Mouse (Mus musculus): Measurements from ENCODE around the gene Cacna2d4. TPM values are rescaled to one million over a fixed set of nuclear protein-coding genes. Genes with fewer than 3 reads are reported as not detected.
A peak's percentile ranks its signal among the peaks of the same experiment; 100 is the strongest.

Cacna2d4 gene
- polyA plus RNA-seq, 1 experiment from 2014 or later: 0.28 TPM

DNA sequence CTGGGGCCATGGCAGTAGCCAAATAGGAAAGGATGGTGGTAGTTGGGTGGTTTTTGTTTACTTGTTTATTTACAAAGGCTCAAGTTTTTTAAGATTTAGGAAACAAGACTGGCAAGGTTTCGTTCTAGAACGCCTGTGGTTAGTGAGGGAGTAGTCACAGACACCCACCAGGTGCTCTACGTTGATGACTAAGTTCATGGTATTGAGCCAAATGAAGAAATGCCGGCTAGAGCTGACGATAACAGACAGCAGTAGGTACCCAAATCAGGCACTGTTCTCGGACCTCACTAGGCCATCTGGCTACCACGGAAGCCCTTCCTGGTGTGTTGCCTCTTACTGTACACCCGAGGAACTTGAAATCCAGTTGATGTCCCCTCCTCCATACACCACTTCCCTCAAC, 9.3 kb upstream of the Cacna2d4 start:
- Histone ChIP-seq H3K4me1 (ENCODE audit: control insufficient read depth, insufficient read depth, low read length) (no peaks in the 10 kb centered on the region), H3K4me3 (ENCODE audit: low read depth, low read length) (no peak overlapping the region), H3K4me2 (ENCODE audit: low read depth) (no peak overlapping the region), H3K9me3 (ENCODE audit: control insufficient read depth, low read length) (no peaks in the 10 kb centered on the region), H3K27me3 (ENCODE audit: control insufficient read depth, insufficient read depth, low read length) (no peaks in the 10 kb centered on the region), H3K9ac (ENCODE audit: low read length) (no peak overlapping the region), H3K27ac (ENCODE audit: low read depth, low read length) (no peak overlapping the region), H3K36me3 (ENCODE audit: control insufficient read depth, insufficient read depth, low read length) (no peaks in the 10 kb centered on the region)
- no peak for ATAC-seq (ENCODE audit: insufficient read depth, low FRiP score, low TSS enrichment)
- DNase-seq (ENCODE audit: low spot score): no peak
- 89% methylated on average over 8 of the region's 8 CpGs for WGBS

DNA sequence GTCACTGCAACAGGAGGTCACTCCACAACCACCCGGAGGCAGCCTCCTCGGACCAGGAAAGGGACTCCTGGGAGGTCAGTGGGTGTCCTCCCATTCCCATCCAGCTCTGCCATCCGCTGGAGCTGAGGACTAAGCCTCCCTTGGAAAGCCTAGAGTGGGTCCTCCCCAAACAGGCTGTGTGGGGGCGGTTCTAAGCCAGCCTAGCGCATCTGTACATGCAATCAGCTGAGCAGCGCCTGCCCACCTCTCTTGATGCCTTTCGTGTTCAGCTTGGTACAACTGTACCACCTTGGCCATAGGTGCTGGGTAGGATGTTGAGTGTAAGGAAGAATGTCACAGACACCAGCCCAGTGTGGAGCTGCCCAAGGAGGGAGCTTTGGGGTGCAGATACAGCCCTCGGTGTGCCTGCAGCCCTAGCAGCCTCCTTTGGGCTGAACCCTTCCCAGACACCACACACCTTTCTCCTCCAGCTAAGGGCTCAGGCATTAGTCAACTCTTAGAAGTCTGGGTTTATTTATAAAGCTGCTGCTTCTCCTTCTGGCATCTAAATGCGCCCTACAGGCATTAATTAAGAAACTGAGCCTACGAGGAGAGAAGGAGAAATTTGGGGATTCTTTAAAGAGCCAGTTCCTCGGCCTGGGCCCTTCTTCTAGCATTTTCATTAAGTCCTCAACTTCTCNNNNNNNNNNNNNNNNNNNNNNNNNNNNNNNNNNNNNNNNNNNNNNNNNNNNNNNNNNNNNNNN, 7.3 kb upstream of the Cacna2d4 start:
- Histone ChIP-seq H3K4me3 (ENCODE audit: low read depth, low read length) (no peak overlapping the region), H3K27me3 (ENCODE audit: control insufficient read depth, insufficient read depth, low read length) (no peaks in the 10 kb centered on the region), H3K4me1 (ENCODE audit: control insufficient read depth, insufficient read depth, low read length) (no peaks in the 10 kb centered on the region), H3K27ac (ENCODE audit: low read depth, low read length) (no peak overlapping the region), H3K9ac (ENCODE audit: low read length) (no peak overlapping the region), H3K4me2 (ENCODE audit: low read depth) (no peak overlapping the region), H3K36me3 (ENCODE audit: control insufficient read depth, insufficient read depth, low read length) (no peaks in the 10 kb centered on the region), H3K9me3 (ENCODE audit: control insufficient read depth, low read length) (no peaks in the 10 kb centered on the region)
- ATAC-seq (ENCODE audit: insufficient read depth, low FRiP score, low TSS enrichment) (no peak), DNase-seq (ENCODE audit: low spot score) (no peak)
- 83% methylated on average over 11 of the region's 11 CpGs for WGBS

DNA sequence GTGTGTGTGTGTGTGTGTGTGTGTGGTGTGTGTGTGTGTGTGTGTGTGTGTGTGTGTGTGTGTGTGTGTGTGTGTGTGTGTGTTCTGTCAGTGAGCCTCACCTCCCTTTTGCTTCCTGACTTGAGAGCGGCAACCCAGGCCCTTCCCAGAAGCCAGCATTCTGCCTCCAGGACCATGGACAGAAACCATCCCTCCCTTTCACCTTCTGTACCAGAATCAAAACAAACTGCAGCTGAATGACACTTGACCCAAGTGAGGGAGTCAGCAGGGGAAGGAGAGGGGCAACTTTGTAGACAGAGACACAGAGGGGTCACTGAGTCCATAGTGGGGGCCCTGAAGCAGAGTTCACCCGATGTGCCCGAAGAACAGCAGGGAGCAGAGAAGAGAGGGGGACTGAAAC, 3.3 kb upstream of the Cacna2d4 start:
- H3K9me3 ChIP-seq (ENCODE audit: control insufficient read depth, low read length): no peaks in the 10 kb centered on the region
- H3K4me3 ChIP-seq (ENCODE audit: low read depth, low read length): no peak overlapping the region
- DNase-seq (ENCODE audit: low spot score): no peak
- no peak overlapping the region for H3K9ac ChIP-seq (ENCODE audit: low read length)
- no peaks in the 10 kb centered on the region for H3K36me3 ChIP-seq (ENCODE audit: control insufficient read depth, insufficient read depth, low read length)
- no peak for ATAC-seq (ENCODE audit: insufficient read depth, low FRiP score, low TSS enrichment)
- H3K4me2 ChIP-seq (ENCODE audit: low read depth): no peak overlapping the region
- no peaks in the 10 kb centered on the region for H3K27me3 ChIP-seq (ENCODE audit: control insufficient read depth, insufficient read depth, low read length)
- no peaks in the 10 kb centered on the region for H3K4me1 ChIP-seq (ENCODE audit: control insufficient read depth, insufficient read depth, low read length)
- WGBS: 48% methylated on average over 3 of the region's 3 CpGs
- H3K27ac ChIP-seq (ENCODE audit: low read depth, low read length): no peak overlapping the region

DNA sequence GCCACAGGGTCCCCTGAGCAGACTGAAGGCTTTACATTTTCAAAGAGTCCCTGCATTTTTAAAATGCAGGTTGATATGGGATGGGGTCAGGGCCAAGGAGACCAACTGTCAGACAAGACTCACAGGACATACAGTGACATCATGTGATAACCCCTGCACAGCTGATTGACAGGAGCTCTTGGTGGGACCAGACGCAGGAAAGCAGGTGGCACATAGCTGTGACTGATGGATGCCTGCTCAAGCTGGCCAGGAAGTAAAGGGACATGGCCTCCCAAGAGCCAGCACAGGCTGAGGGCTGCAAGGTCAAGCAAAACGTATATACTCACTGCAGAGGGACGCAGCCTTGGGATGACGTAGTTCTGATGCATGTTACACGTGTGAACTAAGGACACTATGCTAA, 885 bp upstream of the Cacna2d4 start:
- Histone ChIP-seq H3K36me3 (ENCODE audit: control insufficient read depth, insufficient read depth, low read length) (no peaks in the 10 kb centered on the region), H3K9me3 (ENCODE audit: control insufficient read depth, low read length) (no peaks in the 10 kb centered on the region), H3K4me3 (ENCODE audit: low read depth, low read length) (no peak overlapping the region), H3K27ac (ENCODE audit: low read depth, low read length) (no peak overlapping the region), H3K4me2 (ENCODE audit: low read depth) (no peak overlapping the region), H3K27me3 (ENCODE audit: control insufficient read depth, insufficient read depth, low read length) (no peaks in the 10 kb centered on the region), H3K9ac (ENCODE audit: low read length) (no peak overlapping the region), H3K4me1 (ENCODE audit: control insufficient read depth, insufficient read depth, low read length) (no peaks in the 10 kb centered on the region)
- 80% methylated on average over 5 of the region's 5 CpGs for WGBS
- ATAC-seq (ENCODE audit: insufficient read depth, low FRiP score, low TSS enrichment) (no peak), DNase-seq (ENCODE audit: low spot score) (no peak)

DNA sequence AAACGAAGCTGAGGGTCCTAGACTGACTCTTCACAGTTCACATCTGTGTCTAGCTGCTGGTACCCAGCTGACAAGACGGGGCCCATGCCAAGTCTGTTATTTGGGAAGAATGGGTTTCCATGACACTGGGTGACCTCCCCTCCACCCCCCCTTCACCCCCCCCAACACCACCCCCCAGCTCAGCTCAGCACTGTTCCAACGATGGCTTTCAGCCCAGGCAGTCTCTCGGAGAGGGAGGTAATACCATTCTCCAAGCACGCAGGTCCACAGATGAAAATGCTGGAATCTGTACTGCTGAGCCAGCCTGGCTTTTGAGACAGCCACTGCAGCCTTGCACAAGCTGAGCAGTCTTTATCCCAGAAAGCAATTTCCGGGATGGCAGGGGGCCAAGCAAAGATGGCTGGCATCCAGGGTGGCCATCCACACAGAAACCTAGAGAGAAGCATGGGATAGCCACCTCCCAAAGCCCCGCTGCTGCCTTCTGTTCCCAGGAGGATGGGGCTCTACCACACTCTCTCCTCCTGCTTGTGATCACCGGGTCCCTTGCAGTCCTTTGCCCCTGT, 1.2 kb downstream of the Cacna2d4 start:
- no peaks in the 10 kb centered on the region for H3K36me3 ChIP-seq (ENCODE audit: control insufficient read depth, insufficient read depth, low read length)
- 74% methylated on average over 8 of the region's 8 CpGs for WGBS
- no peak overlapping the region for H3K4me2 ChIP-seq (ENCODE audit: low read depth)
- no peak overlapping the region for H3K4me3 ChIP-seq (ENCODE audit: low read depth, low read length)
- H3K9me3 ChIP-seq (ENCODE audit: control insufficient read depth, low read length): no peaks in the 10 kb centered on the region
- no peak overlapping the region for H3K9ac ChIP-seq (ENCODE audit: low read length)
- H3K27ac ChIP-seq (ENCODE audit: low read depth, low read length): no peak overlapping the region
- H3K4me1 ChIP-seq (ENCODE audit: control insufficient read depth, insufficient read depth, low read length): peaks cover 3% of the 10 kb centered on the region; the same call in 1 of the 2 replicates
- ATAC-seq (ENCODE audit: insufficient read depth, low FRiP score, low TSS enrichment) (no peak), DNase-seq (ENCODE audit: low spot score) (no peak)
- no peaks in the 10 kb centered on the region for H3K27me3 ChIP-seq (ENCODE audit: control insufficient read depth, insufficient read depth, low read length)

DNA sequence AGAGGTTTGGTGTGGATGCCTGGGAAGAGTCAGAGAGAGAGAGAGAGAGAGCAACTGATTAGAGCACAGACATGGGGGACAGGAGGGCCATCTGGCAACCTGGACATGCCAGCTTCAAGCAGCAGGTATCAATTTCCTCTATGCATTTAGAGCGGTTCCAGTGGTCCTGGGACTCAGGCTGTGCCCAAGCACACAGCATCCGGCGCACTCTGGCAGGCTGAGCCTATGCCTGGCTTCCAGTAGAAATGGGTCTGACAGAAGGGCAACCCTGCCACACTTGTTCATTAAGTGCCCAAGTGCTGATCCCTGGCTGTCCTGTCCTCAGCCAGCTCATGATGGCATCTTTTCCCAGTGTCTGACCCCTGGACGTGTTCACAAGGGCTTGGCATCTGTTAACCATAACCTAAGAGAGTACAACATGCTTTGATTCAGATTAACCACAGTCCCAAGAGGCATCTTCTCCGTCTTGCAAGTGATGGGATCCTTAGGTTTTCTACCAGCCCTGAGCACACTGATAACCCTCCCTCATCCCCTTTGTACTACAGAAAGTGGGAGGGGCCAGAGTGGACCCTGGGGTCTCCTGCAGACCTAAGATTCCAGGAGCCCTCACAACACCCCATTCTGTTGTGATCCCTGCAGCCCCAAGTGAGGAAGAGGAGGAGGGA, 3.1 kb downstream of the Cacna2d4 start:
- no peaks in the 10 kb centered on the region for H3K9me3 ChIP-seq (ENCODE audit: control insufficient read depth, low read length)
- no peak overlapping the region for H3K4me3 ChIP-seq (ENCODE audit: low read depth, low read length)
- no peak overlapping the region for H3K4me2 ChIP-seq (ENCODE audit: low read depth)
- H3K27me3 ChIP-seq (ENCODE audit: control insufficient read depth, insufficient read depth, low read length): no peaks in the 10 kb centered on the region
- H3K9ac ChIP-seq (ENCODE audit: low read length): no peak overlapping the region
- no peak for ATAC-seq (ENCODE audit: insufficient read depth, low FRiP score, low TSS enrichment)
- WGBS: 82% methylated on average over 5 of the region's 5 CpGs
- no peak overlapping the region for H3K27ac ChIP-seq (ENCODE audit: low read depth, low read length)
- DNase-seq (ENCODE audit: low spot score): no peak
- peaks cover 3% of the 10 kb centered on the region; the same call in 1 of the 2 replicates for H3K4me1 ChIP-seq (ENCODE audit: control insufficient read depth, insufficient read depth, low read length)
- no peaks in the 10 kb centered on the region for H3K36me3 ChIP-seq (ENCODE audit: control insufficient read depth, insufficient read depth, low read length)

DNA sequence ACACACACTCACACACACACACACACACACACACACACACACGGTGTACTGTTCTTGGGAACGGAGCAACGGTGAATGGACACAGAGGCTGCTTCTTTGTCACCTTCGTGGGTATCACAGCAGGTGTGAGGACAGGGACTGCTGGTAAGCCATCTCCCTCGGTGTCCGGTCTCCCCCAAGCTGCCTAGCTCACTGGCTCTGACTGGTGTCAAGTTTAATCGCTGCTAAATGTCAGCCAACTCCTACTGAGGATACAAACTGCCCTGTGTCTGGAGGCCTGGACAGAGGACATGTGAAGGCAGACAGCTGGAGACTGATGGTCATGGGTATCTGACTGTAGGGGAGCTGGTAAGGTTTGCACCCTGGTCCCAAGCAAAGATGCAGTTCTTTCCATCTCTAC, 3.9 kb downstream of the Cacna2d4 start:
- DNase-seq (ENCODE audit: low spot score): no peak
- no peak overlapping the region for H3K4me3 ChIP-seq (ENCODE audit: low read depth, low read length)
- no peaks in the 10 kb centered on the region for H3K27me3 ChIP-seq (ENCODE audit: control insufficient read depth, insufficient read depth, low read length)
- no peak overlapping the region for H3K9ac ChIP-seq (ENCODE audit: low read length)
- no peak for ATAC-seq (ENCODE audit: insufficient read depth, low FRiP score, low TSS enrichment)
- WGBS: 80% methylated on average over 7 of the region's 7 CpGs
- H3K4me2 ChIP-seq (ENCODE audit: low read depth): no peak overlapping the region
- H3K36me3 ChIP-seq (ENCODE audit: control insufficient read depth, insufficient read depth, low read length): no peaks in the 10 kb centered on the region
- no peaks in the 10 kb centered on the region for H3K9me3 ChIP-seq (ENCODE audit: control insufficient read depth, low read length)
- no peak overlapping the region for H3K27ac ChIP-seq (ENCODE audit: low read depth, low read length)
- peaks cover 3% of the 10 kb centered on the region; the same call in 1 of the 2 replicates for H3K4me1 ChIP-seq (ENCODE audit: control insufficient read depth, insufficient read depth, low read length)

DNA sequence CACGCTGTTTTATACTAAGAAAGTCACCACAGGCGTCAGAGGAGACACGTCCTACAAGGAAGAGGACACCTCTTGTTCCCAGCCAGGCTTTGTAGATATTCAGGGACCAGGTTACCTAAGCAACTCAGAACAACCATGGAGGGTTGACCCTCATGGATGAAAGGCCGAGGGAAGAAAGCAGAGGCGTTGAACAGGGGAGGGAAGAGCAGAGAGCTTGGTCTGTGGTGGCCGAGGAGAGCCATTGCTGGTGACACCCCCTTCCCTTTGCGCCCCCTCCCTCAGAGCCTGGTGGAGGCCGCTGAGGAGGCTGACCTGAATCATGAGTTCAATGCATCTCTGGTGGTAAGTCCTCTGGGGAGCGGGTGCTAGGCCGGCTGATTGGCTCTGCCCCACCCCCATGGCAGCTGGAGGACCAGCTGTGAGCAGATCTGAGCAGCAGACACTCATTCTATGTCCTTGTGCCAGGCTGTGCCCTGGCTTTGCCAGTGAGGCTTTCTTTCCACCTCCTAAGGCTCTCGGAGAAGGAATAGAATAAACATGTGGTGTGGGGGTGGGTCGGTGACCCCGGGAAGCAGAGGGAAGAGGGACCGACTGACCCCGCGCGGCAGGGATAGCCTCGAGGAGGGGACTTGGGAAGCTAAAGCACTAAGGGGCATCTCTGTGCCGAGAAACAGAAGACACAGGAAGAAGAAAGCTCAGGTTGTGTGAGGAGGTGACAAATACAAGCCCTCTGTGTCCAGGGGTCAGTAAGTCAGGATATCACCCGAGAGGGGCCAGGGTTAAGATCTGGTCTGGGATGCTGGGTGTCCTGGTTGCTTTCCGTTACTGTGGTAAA, 4.8 kb downstream of the Cacna2d4 start:
- peaks cover 3% of the 10 kb centered on the region; the same call in 1 of the 2 replicates for H3K4me1 ChIP-seq (ENCODE audit: control insufficient read depth, insufficient read depth, low read length)
- no peak overlapping the region for H3K4me2 ChIP-seq (ENCODE audit: low read depth)
- H3K27me3 ChIP-seq (ENCODE audit: control insufficient read depth, insufficient read depth, low read length): no peaks in the 10 kb centered on the region
- DNase-seq (ENCODE audit: low spot score): peak; percentile 35
- ATAC-seq (ENCODE audit: insufficient read depth, low FRiP score, low TSS enrichment): no peak
- no peak overlapping the region for H3K4me3 ChIP-seq (ENCODE audit: low read depth, low read length)
- H3K9ac ChIP-seq (ENCODE audit: low read length): no peak overlapping the region
- peaks cover under 1% of the 10 kb centered on the region; the same call in 1 of the 2 replicates for H3K9me3 ChIP-seq (ENCODE audit: control insufficient read depth, low read length)
- H3K36me3 ChIP-seq (ENCODE audit: control insufficient read depth, insufficient read depth, low read length): no peaks in the 10 kb centered on the region
- H3K27ac ChIP-seq (ENCODE audit: low read depth, low read length): no peak overlapping the region
- WGBS: 57% methylated on average over 21 of the region's 21 CpGs
